Mouse (Mus musculus): Measurements from ENCODE around the gene Auts2.

DNA sequence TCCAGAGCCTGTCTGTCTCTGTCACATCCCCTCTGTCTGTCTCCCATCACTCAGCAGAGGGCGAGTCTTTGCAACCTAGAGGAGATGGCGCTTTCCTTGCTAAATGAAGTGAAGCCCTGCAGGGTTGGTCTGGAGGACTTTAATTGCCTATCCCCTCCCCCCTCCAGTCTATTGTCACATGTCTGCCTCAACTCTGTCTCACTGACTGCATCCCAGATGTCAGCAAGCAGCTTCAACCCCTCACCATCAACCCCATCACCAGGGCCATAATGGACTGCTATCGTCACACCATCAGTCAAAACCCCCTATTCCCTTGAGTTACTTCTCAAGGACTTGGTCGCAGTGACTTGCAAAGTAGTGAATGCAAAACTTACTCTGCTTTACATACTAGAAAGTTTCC, 402.3 kb downstream of the Auts2 start:
- TF ChIP-seq CTCF (conservative IDR thresholded peaks at IDR 0.05; ENCODE audit: insufficient read depth, insufficient read length, low read depth, low read length) = no peak
- no peak for TF ChIP-seq POLR2A (IDR thresholded peaks at IDR 0.05; ENCODE audit: low read depth, low read length)

Data from kidney, adult 2 months (tissue).